Mouse (Mus musculus): ENCODE measurements at regions not wholly inside any gene's neighbourhood (a gene's known extent, or its start where the extent isn't known, plus 50 kb on each side); places are given as distances from the start of the nearest gene placed in this dataset.

DNA sequence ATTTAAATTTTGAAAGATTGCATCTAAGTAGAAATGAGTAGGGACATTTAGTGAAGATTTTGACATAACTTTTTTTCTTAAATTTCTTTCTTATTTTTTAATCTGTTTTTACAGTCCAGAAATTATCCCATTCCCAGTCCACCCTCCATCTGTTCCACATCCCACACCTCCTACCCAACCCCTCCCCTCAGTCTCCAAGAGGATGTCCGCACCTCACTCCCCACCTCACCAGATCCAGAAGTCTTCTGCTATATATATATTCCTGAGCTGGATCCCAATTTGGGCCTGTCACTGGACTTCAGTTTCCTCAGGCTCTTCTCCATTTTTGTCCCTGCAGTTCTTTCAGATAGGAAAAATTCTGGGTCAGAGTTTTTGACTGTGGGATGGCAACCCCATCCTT is 3879.6 kb upstream of the Gm7489 start:
- TF ChIP-seq POLR2A (IDR thresholded peaks at IDR 0.05; ENCODE audit: borderline replicate concordance, extremely low read depth, insufficient read depth, insufficient read length): no peak
- H3K4me2 ChIP-seq (replicated peaks; ENCODE audit: low read depth, low read length, severe bottlenecking): no peak overlapping the region

DNA sequence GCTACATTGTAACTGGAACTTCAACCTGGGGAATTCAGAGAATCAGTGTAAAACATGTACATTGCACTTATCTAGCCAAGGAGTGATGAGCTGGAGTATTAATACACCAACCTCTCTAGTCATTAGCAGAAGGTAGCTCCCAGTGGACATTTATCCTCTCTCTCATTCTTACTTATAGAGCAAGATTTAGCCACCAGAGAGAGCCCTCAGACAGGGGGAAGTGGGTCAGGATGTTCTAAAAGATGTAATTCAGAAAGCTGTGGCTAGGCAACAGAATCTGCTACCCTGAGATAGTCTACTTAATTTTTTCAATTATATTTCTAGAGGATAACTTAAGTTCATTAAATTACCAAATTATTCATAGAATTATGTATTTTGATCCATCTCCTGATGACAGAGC is 3838.1 kb upstream of the Gm7489 start:
- no peak overlapping the region for H3K9ac ChIP-seq (ENCODE audit: low read depth, low read length, severe bottlenecking)
- H3K9me3 ChIP-seq (ENCODE audit: control insufficient read depth, low read length): no peaks in the 10 kb centered on the region
- H3K4me1 ChIP-seq (ENCODE audit: control insufficient read depth, insufficient read depth, low read length): no peaks in the 10 kb centered on the region
- no peak for TF ChIP-seq POLR2A (IDR thresholded peaks at IDR 0.05; ENCODE audit: borderline replicate concordance, extremely low read depth, insufficient read depth, insufficient read length)
- no peak overlapping the region for H3K4me3 ChIP-seq (replicated peaks; ENCODE audit: low read length)
- H3K27me3 ChIP-seq (ENCODE audit: control insufficient read depth, insufficient read depth, low read length): no peaks in the 10 kb centered on the region
- no peaks in the 10 kb centered on the region for H3K36me3 ChIP-seq (ENCODE audit: control insufficient read depth, insufficient read depth, low read length)
- H3K4me2 ChIP-seq (replicated peaks; ENCODE audit: low read depth, low read length, severe bottlenecking): no peak overlapping the region
- DNase-seq (ENCODE audit: low spot score) (no peak), ATAC-seq (ENCODE audit: low FRiP score, low read depth) (no peak)
- no peak overlapping the region for H3K27ac ChIP-seq (replicated peaks; ENCODE audit: low read depth, low read length)

More for the DNA sequence above, 3879.6 kb upstream of the Gm7489 start:
- H3K36me3 ChIP-seq (ENCODE audit: control insufficient read depth, insufficient read depth, low read length): no peaks in the 10 kb centered on the region
- ATAC-seq (ENCODE audit: low FRiP score, low read depth) (no peak), DNase-seq (ENCODE audit: low spot score) (no peak)
- no peak overlapping the region for H3K4me3 ChIP-seq (replicated peaks; ENCODE audit: low read length)
- no peak overlapping the region for H3K9ac ChIP-seq (ENCODE audit: low read depth, low read length, severe bottlenecking)
- H3K27me3 ChIP-seq (ENCODE audit: control insufficient read depth, insufficient read depth, low read length): no peaks in the 10 kb centered on the region
- H3K27ac ChIP-seq (replicated peaks; ENCODE audit: low read depth, low read length): no peak overlapping the region
- 92% methylated on average over 1 of the region's 1 CpGs for WGBS
- no peaks in the 10 kb centered on the region for H3K4me1 ChIP-seq (ENCODE audit: control insufficient read depth, insufficient read depth, low read length)
- H3K9me3 ChIP-seq (ENCODE audit: control insufficient read depth, low read length): no peaks in the 10 kb centered on the region

DNA sequence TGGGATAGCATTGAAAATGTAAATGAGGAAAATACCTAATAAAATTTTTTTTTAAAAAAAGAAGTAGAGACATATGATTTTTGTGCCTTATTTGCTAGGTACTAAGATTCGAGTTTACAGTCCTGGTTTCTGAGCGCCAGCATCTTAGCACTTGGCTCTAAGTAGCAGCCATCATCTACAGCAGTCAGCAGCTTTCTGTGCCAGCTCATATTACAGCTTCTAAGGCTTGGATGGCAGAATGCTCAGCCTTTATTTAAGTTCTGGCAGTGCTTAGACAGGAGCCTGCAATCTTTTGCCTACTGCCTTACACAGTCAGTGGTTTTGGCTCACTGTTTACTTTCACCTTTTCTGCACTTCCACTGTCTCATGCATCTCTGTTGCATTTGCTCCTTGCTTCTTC is 3831.2 kb upstream of the Gm7489 start:
- Histone ChIP-seq H3K9ac (ENCODE audit: low read depth, low read length, severe bottlenecking) (no peak overlapping the region), H3K36me3 (ENCODE audit: control insufficient read depth, insufficient read depth, low read length) (no peaks in the 10 kb centered on the region), H3K4me1 (ENCODE audit: control insufficient read depth, insufficient read depth, low read length) (peaks cover 9% of the 10 kb centered on the region), H3K4me3 (replicated peaks; ENCODE audit: low read length) (no peak overlapping the region), H3K9me3 (ENCODE audit: control insufficient read depth, low read length) (no peaks in the 10 kb centered on the region), H3K27ac (replicated peaks; ENCODE audit: low read depth, low read length) (no peak overlapping the region), H3K27me3 (ENCODE audit: control insufficient read depth, insufficient read depth, low read length) (no peaks in the 10 kb centered on the region), H3K4me2 (replicated peaks; ENCODE audit: low read depth, low read length, severe bottlenecking) (no peak overlapping the region)
- DNase-seq (ENCODE audit: low spot score): no peak
- WGBS: 46% methylated on average over 2 of the region's 2 CpGs
- no peak for ATAC-seq (ENCODE audit: low FRiP score, low read depth)
- no peak for TF ChIP-seq POLR2A (IDR thresholded peaks at IDR 0.05; ENCODE audit: borderline replicate concordance, extremely low read depth, insufficient read depth, insufficient read length)

- H3K27ac ChIP-seq (replicated peaks; ENCODE audit: low read depth, low read length): no peak overlapping the region
- ATAC-seq (ENCODE audit: low FRiP score, low read depth): no peak
- H3K27me3 ChIP-seq (ENCODE audit: control insufficient read depth, insufficient read depth, low read length): no peaks in the 10 kb centered on the region
- H3K4me2 ChIP-seq (replicated peaks; ENCODE audit: low read depth, low read length, severe bottlenecking): no peak overlapping the region
- H3K9ac ChIP-seq (ENCODE audit: low read depth, low read length, severe bottlenecking): no peak overlapping the region
- peaks cover 9% of the 10 kb centered on the region for H3K4me1 ChIP-seq (ENCODE audit: control insufficient read depth, insufficient read depth, low read length)
- H3K4me3 ChIP-seq (replicated peaks; ENCODE audit: low read length): no peak overlapping the region
- no peaks in the 10 kb centered on the region for H3K36me3 ChIP-seq (ENCODE audit: control insufficient read depth, insufficient read depth, low read length)
- WGBS: 40% methylated on average over 6 of the region's 6 CpGs
- TF ChIP-seq POLR2A (IDR thresholded peaks at IDR 0.05; ENCODE audit: borderline replicate concordance, extremely low read depth, insufficient read depth, insufficient read length): no peak
- H3K9me3 ChIP-seq (ENCODE audit: control insufficient read depth, low read length): no peaks in the 10 kb centered on the region
- DNase-seq (ENCODE audit: low spot score): peak; percentile 53
These were observed 3830.8 kb upstream of the Gm7489 start for GRCm38 (mm10) chr15:50053892-50054291.

GRCm38 (mm10) chr15:50078246-50078645 is 3806.5 kb upstream of the Gm7489 start:
- Histone ChIP-seq H3K27ac (replicated peaks; ENCODE audit: low read depth, low read length) (no peak overlapping the region), H3K4me2 (replicated peaks; ENCODE audit: low read depth, low read length, severe bottlenecking) (no peak overlapping the region), H3K36me3 (ENCODE audit: control insufficient read depth, insufficient read depth, low read length) (no peaks in the 10 kb centered on the region), H3K9ac (ENCODE audit: low read depth, low read length, severe bottlenecking) (no peak overlapping the region), H3K9me3 (ENCODE audit: control insufficient read depth, low read length) (no peaks in the 10 kb centered on the region), H3K4me3 (replicated peaks; ENCODE audit: low read length) (no peak overlapping the region), H3K4me1 (ENCODE audit: control insufficient read depth, insufficient read depth, low read length) (no peaks in the 10 kb centered on the region), H3K27me3 (ENCODE audit: control insufficient read depth, insufficient read depth, low read length) (no peaks in the 10 kb centered on the region)
- no peak for TF ChIP-seq POLR2A (IDR thresholded peaks at IDR 0.05; ENCODE audit: borderline replicate concordance, extremely low read depth, insufficient read depth, insufficient read length)
- 92% methylated on average over 1 of the region's 1 CpGs for WGBS
- DNase-seq (ENCODE audit: low spot score): no peak
- ATAC-seq (ENCODE audit: low FRiP score, low read depth): no peak

DNA sequence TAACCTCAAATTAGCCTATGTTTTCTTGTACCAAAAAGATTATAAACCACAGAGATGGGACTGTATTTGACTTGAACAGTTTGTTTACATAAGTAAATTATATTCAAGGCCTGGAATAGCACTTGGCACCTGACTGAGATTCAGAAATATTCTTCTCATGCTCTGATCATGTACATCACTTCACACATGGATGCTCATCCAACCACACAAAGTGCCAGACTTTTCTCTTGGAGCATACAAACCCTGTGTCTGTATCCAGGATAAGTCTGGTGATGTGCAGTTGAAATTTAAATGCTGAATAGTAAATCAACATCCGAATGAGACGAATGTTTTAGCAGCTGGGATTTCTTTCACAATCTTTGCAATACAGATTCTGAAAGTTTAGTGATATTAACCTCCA is 3802.3 kb upstream of the Gm7489 start:
- no peak for ATAC-seq (ENCODE audit: low FRiP score, low read depth)

More for the DNA sequence above, 3802.3 kb upstream of the Gm7489 start:
- no peak overlapping the region for H3K4me3 ChIP-seq (replicated peaks; ENCODE audit: low read length)
- H3K4me2 ChIP-seq (replicated peaks; ENCODE audit: low read depth, low read length, severe bottlenecking): no peak overlapping the region
- H3K27me3 ChIP-seq (ENCODE audit: control insufficient read depth, insufficient read depth, low read length): no peaks in the 10 kb centered on the region
- H3K27ac ChIP-seq (replicated peaks; ENCODE audit: low read depth, low read length): no peak overlapping the region
- no peaks in the 10 kb centered on the region for H3K4me1 ChIP-seq (ENCODE audit: control insufficient read depth, insufficient read depth, low read length)
- 83% methylated on average over 2 of the region's 2 CpGs for WGBS
- H3K9me3 ChIP-seq (ENCODE audit: control insufficient read depth, low read length): no peaks in the 10 kb centered on the region
- no peaks in the 10 kb centered on the region for H3K36me3 ChIP-seq (ENCODE audit: control insufficient read depth, insufficient read depth, low read length)
- H3K9ac ChIP-seq (ENCODE audit: low read depth, low read length, severe bottlenecking): no peak overlapping the region
- no peak for TF ChIP-seq POLR2A (IDR thresholded peaks at IDR 0.05; ENCODE audit: borderline replicate concordance, extremely low read depth, insufficient read depth, insufficient read length)
- no peak for DNase-seq (ENCODE audit: low spot score)
